In genomic region chr19:14644756-14645155, GRCm38 (mm10) we compare ENCODE assay signal across 29 mouse cellular contexts.
"Had no signal": no experiment of that assay in that cellular context is flagged by ENCODE, and none has a peak within 500 bp of the region (broad histone marks: within the 10 kb centered on the region; RNA-seq: fewer than 3 reads in every experiment).

No protein-coding gene starts in this region.

- H3K9me3 ChIP-seq: limb, embryonic 10.5 days; limb, embryonic 12.5 days; limb, embryonic 13.5 days; limb, embryonic 15.5 days; liver, embryonic 12.5 days; liver, embryonic 13.5 days; liver, embryonic 15.5 days; lung, embryonic 15.5 days; megakaryocyte, embryonic 14.5 days; midbrain, embryonic 10.5 days; midbrain, embryonic 12.5 days; midbrain, embryonic 13.5 days; midbrain, embryonic 15.5 days; neural tube, embryonic 12.5 days; neural tube, embryonic 13.5 days had no signal

- DNase-seq: left cerebral cortex, postnatal 4 days; liver; liver, embryonic 13.5 days; liver, postnatal 0 days; lung, adult 18-20 months; lung, adult 2 months; lung, embryonic 14.5 days; lung, postnatal 10 days; lung, postnatal 14 days; lung, postnatal 36 days; lung, postnatal 4 days; midbrain, embryonic 14.5 days had no signal

- H3K27me3 ChIP-seq: limb, embryonic 12.5 days; limb, embryonic 13.5 days; limb, embryonic 15.5 days; liver, embryonic 12.5 days; liver, embryonic 13.5 days; liver, embryonic 15.5 days; lung, embryonic 15.5 days; midbrain, embryonic 12.5 days; midbrain, embryonic 13.5 days; midbrain, embryonic 15.5 days; neural tube, embryonic 12.5 days; neural tube, embryonic 13.5 days had no signal

- H3K27ac ChIP-seq: limb, embryonic 10.5 days; limb, embryonic 12.5 days; limb, embryonic 13.5 days; limb, embryonic 15.5 days; liver, embryonic 12.5 days; liver, embryonic 13.5 days; liver, embryonic 14.5 days; liver, embryonic 15.5 days; lung, embryonic 15.5 days; macrophage; midbrain, embryonic 10.5 days; midbrain, embryonic 12.5 days; midbrain, embryonic 13.5 days; midbrain, embryonic 15.5 days; neural tube, embryonic 12.5 days; neural tube, embryonic 13.5 days had no signal

- H3K36me3 ChIP-seq: limb, embryonic 10.5 days; limb, embryonic 12.5 days; limb, embryonic 13.5 days; limb, embryonic 15.5 days; liver, embryonic 12.5 days; liver, embryonic 13.5 days; liver, embryonic 15.5 days; lung, embryonic 15.5 days; midbrain, embryonic 10.5 days; midbrain, embryonic 12.5 days; midbrain, embryonic 13.5 days; midbrain, embryonic 15.5 days; neural tube, embryonic 12.5 days; neural tube, embryonic 13.5 days had no signal

- H3K4me1 ChIP-seq: limb, embryonic 15.5 days; liver, embryonic 12.5 days; liver, embryonic 13.5 days; liver, embryonic 15.5 days; lung, embryonic 15.5 days; midbrain, embryonic 10.5 days; midbrain, embryonic 12.5 days; midbrain, embryonic 13.5 days; midbrain, embryonic 15.5 days; neural tube, embryonic 12.5 days; neural tube, embryonic 13.5 days had no signal

- H3K4me3 ChIP-seq: limb, embryonic 10.5 days; limb, embryonic 12.5 days; limb, embryonic 13.5 days; limb, embryonic 15.5 days; liver, embryonic 12.5 days; liver, embryonic 13.5 days; liver, embryonic 15.5 days; lung, embryonic 15.5 days; megakaryocyte, embryonic 14.5 days; midbrain, embryonic 10.5 days; midbrain, embryonic 12.5 days; midbrain, embryonic 13.5 days; midbrain, embryonic 15.5 days; myocyte; neural tube, embryonic 12.5 days; neural tube, embryonic 13.5 days had no signal
